Mouse (Mus musculus): ENCODE measurements around the gene Foxa3. TPM values are rescaled to one million over a fixed set of nuclear protein-coding genes. Genes with fewer than 3 reads are reported as not detected.

Gene Foxa3
- not detected for polyA plus RNA-seq (2017; shearing (Covaris generic))

GRCm38 (mm10) chr7:19023357-19023814, at the start of gene Foxa3:
TSS of gene Foxa3 (minus strand) at chr7:19023538.

GRCm38 (mm10) chr7:19054047-19054776, 30.9 kb upstream of the Foxa3 start, which contains the start of gene Rsph6a:
TSS of gene Rsph6a (plus strand) at chr7:19054690.

GRCm38 (mm10) chr7:19024096-19024506, 763 bp upstream of the Foxa3 start, which contains the start of gene Sympk:
TSS of gene Sympk (plus strand) at chr7:19024377.

GRCm38 (mm10) chr7:19003902-19004630, 19.3 kb downstream of the Foxa3 start, which contains the start of gene Irf2bp1:
TSS of gene Irf2bp1 (plus strand) at chr7:19004044.

GRCm38 (mm10) chr7:18990601-18991295, 32.6 kb downstream of the Foxa3 start, which contains the start of gene Mypop:
TSS of gene Mypop (plus strand) at chr7:18991245.

GRCm38 (mm10) chr7:18987100-18987499, 36.2 kb downstream of the Foxa3 start, which contains the start of gene Nanos2:
TSS of gene Nanos2 (plus strand) at chr7:18987400.

Other genes starting within 250 kb of the Foxa3 start
- not detected for gene Psg19, start 225.0 kb downstream of the Foxa3 start, polyA plus RNA-seq (2017; shearing (Covaris generic))
- not detected for gene Psg17, start 201.9 kb downstream of the Foxa3 start, polyA plus RNA-seq (2017; shearing (Covaris generic))
- 0.38 TPM for gene Mill2, start 183.6 kb downstream of the Foxa3 start, polyA plus RNA-seq (2017; shearing (Covaris generic))
- 191 TPM for gene Pglyrp1, start 152.2 kb downstream of the Foxa3 start, polyA plus RNA-seq (2017; shearing (Covaris generic))
- gene Ccdc61, start 113.1 kb downstream of the Foxa3 start, polyA plus RNA-seq (2017; shearing (Covaris generic)): 46.0 TPM
- not detected for gene Nova2, start 97.7 kb downstream of the Foxa3 start, polyA plus RNA-seq (2017; shearing (Covaris generic))
- gene Nanos2, start 36.1 kb downstream of the Foxa3 start, polyA plus RNA-seq (2017; shearing (Covaris generic)): not detected
- 3.3 TPM for gene Mypop, start 32.3 kb downstream of the Foxa3 start, polyA plus RNA-seq (2017; shearing (Covaris generic))
- gene Irf2bp1, start 19.5 kb downstream of the Foxa3 start, polyA plus RNA-seq (2017; shearing (Covaris generic)): 6.5 TPM
- 23.0 TPM for gene Sympk, start 839 bp upstream of the Foxa3 start, polyA plus RNA-seq (2017; shearing (Covaris generic))
- not detected for gene Rsph6a, start 31.2 kb upstream of the Foxa3 start, polyA plus RNA-seq (2017; shearing (Covaris generic))
- gene Dmwd, start 52.7 kb upstream of the Foxa3 start, polyA plus RNA-seq (2017; shearing (Covaris generic)): not detected
- gene Dmpk, start 60.3 kb upstream of the Foxa3 start, polyA plus RNA-seq (2017; shearing (Covaris generic)): 1.4 TPM
- 0.35 TPM for gene Six5, start 71.1 kb upstream of the Foxa3 start, polyA plus RNA-seq (2017; shearing (Covaris generic))
- not detected for gene Gm4969, start 94.8 kb upstream of the Foxa3 start, polyA plus RNA-seq (2017; shearing (Covaris generic))
- gene Fbxo46, start 96.3 kb upstream of the Foxa3 start, polyA plus RNA-seq (2017; shearing (Covaris generic)): 36.5 TPM
- 14.1 TPM for gene Qpctl, start 125.8 kb upstream of the Foxa3 start, polyA plus RNA-seq (2017; shearing (Covaris generic))
- 46.5 TPM for gene Snrpd2, start 126.2 kb upstream of the Foxa3 start, polyA plus RNA-seq (2017; shearing (Covaris generic))
- gene Gipr, start 142.6 kb upstream of the Foxa3 start, polyA plus RNA-seq (2017; shearing (Covaris generic)): not detected
- gene Eml2, start 152.9 kb upstream of the Foxa3 start, polyA plus RNA-seq (2017; shearing (Covaris generic)): 38.3 TPM
- 0.10 TPM for gene Gpr4, start 189.0 kb upstream of the Foxa3 start, polyA plus RNA-seq (2017; shearing (Covaris generic))
- 25.0 TPM for gene Opa3, start 204.8 kb upstream of the Foxa3 start, polyA plus RNA-seq (2017; shearing (Covaris generic))
- 290 TPM for gene Vasp, start 248.3 kb upstream of the Foxa3 start, polyA plus RNA-seq (2017; shearing (Covaris generic))

All from inflammation-experienced regulatory T-cells, adult 16 weeks (primary cell).